Mouse (Mus musculus) bone marrow, adult 2 months (tissue): Measurements from ENCODE around the gene Nudt2. TPM values are rescaled to one million over a fixed set of nuclear protein-coding genes. Genes with fewer than 3 reads are reported as not detected.
A peak's percentile ranks its signal among the peaks of the same experiment; 100 is the strongest.

Experiments
- H3K27ac ChIP-seq: fragments of 200-500 bp; 2 replicates; pipeline ENCODE4 v1.5.1; 2012; ENCODE audit warnings: low read depth, mild to moderate bottlenecking, control low read depth, inconsistent platforms, low read length; ENCODE audit not compliant: control insufficient read depth, poor library complexity, insufficient read depth
- H3K4me1 ChIP-seq: fragments of 200-500 bp; 2 replicates; pipeline ENCODE4 v1.6.1; 2011; ENCODE audit warnings: low read length; ENCODE audit not compliant: control insufficient read depth, insufficient read depth
- H3K4me3 ChIP-seq: fragments of 200-500 bp; replicated peaks from 2 replicates; pipeline ENCODE3; 2011; ENCODE audit warnings: mild to moderate bottlenecking, low read depth, low read length, control low read depth; ENCODE audit not compliant: control insufficient read depth
- CTCF ChIP-seq: fragments of 200-500 bp; IDR thresholded peaks from 2 replicates; pipeline ENCODE4 v1.5.1; 2011; ENCODE audit warnings: low read length, control low read depth; ENCODE audit not compliant: control insufficient read depth, insufficient read depth
- POLR2A ChIP-seq: fragments of 200-500 bp; IDR thresholded peaks from 2 replicates; pipeline ENCODE4 v1.6.1; 2011; ENCODE audit warnings: low read depth, mild to moderate bottlenecking, control low read depth, low read length, borderline replicate concordance; ENCODE audit not compliant: control insufficient read depth
- WGBS: fragments of 180-500 bp; shearing (Covaris S2); methylation state at CpG from one replicate; pipeline ENCODE4 v1.1.7; 2018; 5-methylcytosine and 5-hydroxymethylcytosine counted together
- polyA plus RNA-seq: library from polyadenylated mRNA; stranded (reverse); fragments of >200 nt; gene quantifications from 2 replicates; pipeline ENCODE4 v1.2.4, GENCODE M21; 2011; ENCODE audit warnings: low replicate concordance; ENCODE audit not compliant: missing spikeins, insufficient read depth, insufficient read length

Gene Nudt2
- polyA plus RNA-seq, 1 experiment: 3.0 TPM

- Histone ChIP-seq H3K4me1 (peaks cover 2% of the 10 kb centered on the region; the same call in 1 of the 2 replicates), H3K4me3 (no peak overlapping the region), H3K27ac (no peak overlapping the region)
- 44% methylated on average over 17 of the region's 17 CpGs for WGBS
- TF ChIP-seq POLR2A (no peak), CTCF (peak; percentile 22; the same call in 1 of the 2 replicates)
Observed at GRCm38 (mm10) chr4:41468396-41469080, 3.6 kb downstream of the Nudt2 start.

GRCm38 (mm10) chr4:41469199-41469598, 4.2 kb downstream of the Nudt2 start:
- Histone ChIP-seq H3K27ac (no peak overlapping the region), H3K4me3 (no peak overlapping the region), H3K4me1 (no peaks in the 10 kb centered on the region; the same call in 1 of the 2 replicates)
- 35% methylated on average over 10 of the region's 10 CpGs for WGBS
- TF ChIP-seq CTCF (no peak), POLR2A (no peak)

GRCm38 (mm10) chr4:41470051-41470683, 5.2 kb downstream of the Nudt2 start:
- Histone ChIP-seq H3K27ac (no peak overlapping the region), H3K4me1 (no peaks in the 10 kb centered on the region; the same call in 1 of the 2 replicates), H3K4me3 (no peak overlapping the region)
- TF ChIP-seq CTCF: no peak
- TF ChIP-seq POLR2A: no peak
- 78% methylated on average over 7 of the region's 7 CpGs for WGBS

- 81% methylated on average over 5 of the region's 5 CpGs for WGBS
- no peak overlapping the region for H3K27ac ChIP-seq
Observed at GRCm38 (mm10) chr4:41470684-41471383, 5.9 kb downstream of the Nudt2 start.

GRCm38 (mm10) chr4:41471384-41471689, 6.4 kb downstream of the Nudt2 start:
- Histone ChIP-seq H3K27ac (no peak overlapping the region), H3K4me3 (no peak overlapping the region), H3K4me1 (no peaks in the 10 kb centered on the region)
- no peak for TF ChIP-seq POLR2A
- 74% methylated on average over 1 of the region's 1 CpGs for whole genome bisulfite sequencing

More at GRCm38 (mm10) chr4:41470684-41471383, 5.9 kb downstream of the Nudt2 start:
- Histone ChIP-seq H3K4me1 (no peaks in the 10 kb centered on the region), H3K4me3 (no peak overlapping the region)
- no peak for TF ChIP-seq POLR2A
- TF ChIP-seq CTCF: no peak

GRCm38 (mm10) chr4:41477648-41478160, 12.8 kb downstream of the Nudt2 start:
- Histone ChIP-seq H3K4me1 (no peaks in the 10 kb centered on the region), H3K4me3 (no peak overlapping the region), H3K27ac (no peak overlapping the region)
- 89% methylated on average over 9 of the region's 9 CpGs for WGBS
- TF ChIP-seq POLR2A (no peak), CTCF (no peak)

GRCm38 (mm10) chr4:41478751-41479455, 14.0 kb downstream of the Nudt2 start:
- no peak for TF ChIP-seq CTCF
- TF ChIP-seq POLR2A: no peak
- 82% methylated on average over 4 of the region's 4 CpGs for WGBS
- no peak overlapping the region for H3K27ac ChIP-seq
- H3K4me1 ChIP-seq: no peaks in the 10 kb centered on the region
- no peak overlapping the region for H3K4me3 ChIP-seq

GRCm38 (mm10) chr4:41479456-41479804, 14.5 kb downstream of the Nudt2 start:
- Histone ChIP-seq H3K27ac (no peak overlapping the region), H3K4me1 (no peaks in the 10 kb centered on the region), H3K4me3 (no peak overlapping the region)
- TF ChIP-seq CTCF (no peak), POLR2A (no peak)
- WGBS: 81% methylated on average over 1 of the region's 1 CpGs
